Mouse (Mus musculus): ENCODE results near the gene Cyp17a1. TPM values are rescaled to one million over a fixed set of nuclear protein-coding genes. Genes with fewer than 3 reads are reported as not detected.

Cyp17a1 gene
- total and polyA plus RNA-seq, 3 experiments: 0.12 TPM; not detected in 2

DNA sequence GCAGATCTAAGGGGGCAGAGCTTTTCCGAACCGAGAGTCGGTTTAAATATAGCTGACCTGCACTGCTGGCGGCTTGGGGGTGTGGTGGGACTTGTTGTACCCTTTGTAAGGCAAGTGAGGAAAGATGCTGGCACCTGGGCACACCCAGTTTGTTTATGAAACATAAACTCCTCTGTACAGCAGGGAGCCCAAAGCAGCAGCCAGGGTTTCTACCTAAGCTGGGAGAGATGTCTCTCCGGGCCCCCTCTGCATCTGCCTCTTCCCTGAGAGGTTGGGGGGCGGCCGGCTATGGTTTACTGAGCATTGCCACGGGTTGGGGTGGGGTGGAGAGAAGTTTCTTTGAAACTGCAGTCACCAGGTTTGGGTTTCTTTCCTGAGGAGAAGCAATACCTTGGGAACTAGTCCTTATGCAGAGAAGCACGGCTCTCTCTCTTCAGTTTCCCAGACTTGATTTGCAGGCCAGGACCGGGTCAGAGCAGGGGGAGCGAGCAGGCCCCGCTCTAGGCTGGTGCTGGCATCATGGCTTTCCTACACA lies 50.2 kb downstream of the Cyp17a1 start:
- Histone ChIP-seq H3K4me3 (peak overlapping the region; percentile 65), H3K9ac (ENCODE audit: low read depth, low read length) (peak overlapping the region; percentile 51), H3K4me1 (ENCODE audit: control insufficient read depth, insufficient read depth, low read length) (peaks cover 46% of the 10 kb centered on the region), H3K27me3 (ENCODE audit: control insufficient read depth, insufficient read depth, low read length) (no peaks in the 10 kb centered on the region), H3K36me3 (ENCODE audit: control insufficient read depth, insufficient read depth, low read length) (peaks cover 7% of the 10 kb centered on the region), H3K27ac (peak overlapping the region; percentile 95), H3K79me2 (replicated peaks; ENCODE audit: control insufficient read depth, insufficient read depth, low read length) (peaks cover 1% of the 10 kb centered on the region; the same call in 1 of the 2 replicates)
- no peak for TF ChIP-seq POLR2A (IDR thresholded peaks at IDR 0.05; ENCODE audit: insufficient read depth, low read depth, low read length)
- no peak for TF ChIP-seq EP300 (IDR thresholded peaks at IDR 0.05; ENCODE audit: insufficient read depth, low read depth, low read length)
- no peak for TF ChIP-seq CTCF (IDR thresholded peaks at IDR 0.05)
- DNase-seq: no peak
- WGBS: 17% methylated on average over 12 of the region's 12 CpGs
- intact Hi-C loops (cut with DNase I): loop anchor here (1.0 kb wide), 1 partner anchor 23 kb away; no protein-coding TSS in a partner anchor

GRCm38 (mm10) chr19:46621236-46622183 lies 51.5 kb downstream of the Cyp17a1 start:
- Histone ChIP-seq H3K4me1 (ENCODE audit: control insufficient read depth, insufficient read depth, low read length) (peaks cover 40% of the 10 kb centered on the region), H3K79me2 (replicated peaks; ENCODE audit: control insufficient read depth, insufficient read depth, low read length) (peaks cover 1% of the 10 kb centered on the region; the same call in 1 of the 2 replicates), H3K9ac (ENCODE audit: low read depth, low read length) (no peak overlapping the region), H3K27ac (peak overlapping the region; percentile 57), H3K4me3 (no peak overlapping the region), H3K27me3 (ENCODE audit: control insufficient read depth, insufficient read depth, low read length) (no peaks in the 10 kb centered on the region), H3K36me3 (ENCODE audit: control insufficient read depth, insufficient read depth, low read length) (peaks cover 7% of the 10 kb centered on the region)
- no peak for DNase-seq
- TF ChIP-seq EP300 (IDR thresholded peaks at IDR 0.05; ENCODE audit: insufficient read depth, low read depth, low read length): no peak
- no peak for TF ChIP-seq POLR2A (IDR thresholded peaks at IDR 0.05; ENCODE audit: insufficient read depth, low read depth, low read length)
- TF ChIP-seq CTCF (IDR thresholded peaks at IDR 0.05): no peak
- intact Hi-C loops (cut with DNase I): no loop called here
- 67% methylated on average over 19 of the region's 19 CpGs for WGBS

- Histone ChIP-seq H3K27me3 (ENCODE audit: control insufficient read depth, insufficient read depth, low read length) (no peaks in the 10 kb centered on the region), H3K4me1 (ENCODE audit: control insufficient read depth, insufficient read depth, low read length) (peaks cover 41% of the 10 kb centered on the region), H3K4me3 (no peak overlapping the region), H3K79me2 (replicated peaks; ENCODE audit: control insufficient read depth, insufficient read depth, low read length) (peaks cover 1% of the 10 kb centered on the region; the same call in 1 of the 2 replicates), H3K9ac (ENCODE audit: low read depth, low read length) (no peak overlapping the region), H3K27ac (peak overlapping the region; percentile 57), H3K36me3 (ENCODE audit: control insufficient read depth, insufficient read depth, low read length) (peaks cover 7% of the 10 kb centered on the region)
- WGBS: 34% methylated on average over 14 of the region's 14 CpGs
- no peak for TF ChIP-seq POLR2A (IDR thresholded peaks at IDR 0.05; ENCODE audit: insufficient read depth, low read depth, low read length)
- no peak for TF ChIP-seq CTCF (IDR thresholded peaks at IDR 0.05)
- no peak for TF ChIP-seq EP300 (IDR thresholded peaks at IDR 0.05; ENCODE audit: insufficient read depth, low read depth, low read length)
- intact Hi-C loops (cut with DNase I): no loop called here
- DNase-seq: no peak
These were observed 52.8 kb downstream of the Cyp17a1 start for GRCm38 (mm10) chr19:46620016-46620808.

GRCm38 (mm10) chr19:46619518-46619917 lies 53.5 kb downstream of the Cyp17a1 start:
- peaks cover 7% of the 10 kb centered on the region for H3K36me3 ChIP-seq (ENCODE audit: control insufficient read depth, insufficient read depth, low read length)
- TF ChIP-seq POLR2A (IDR thresholded peaks at IDR 0.05; ENCODE audit: insufficient read depth, low read depth, low read length) (no peak), EP300 (IDR thresholded peaks at IDR 0.05; ENCODE audit: insufficient read depth, low read depth, low read length) (no peak)
- H3K4me3 ChIP-seq: no peak overlapping the region
- 72% methylated on average over 6 of the region's 6 CpGs for WGBS
- no peak overlapping the region for H3K9ac ChIP-seq (ENCODE audit: low read depth, low read length)
- no peaks in the 10 kb centered on the region for H3K27me3 ChIP-seq (ENCODE audit: control insufficient read depth, insufficient read depth, low read length)
- H3K4me1 ChIP-seq (ENCODE audit: control insufficient read depth, insufficient read depth, low read length): peaks cover 35% of the 10 kb centered on the region
- DNase-seq: no peak
- intact Hi-C loops (cut with DNase I): loop anchor here (2.0 kb wide), 1 partner anchor 21 kb away; the partner anchor contains the start of gene Wbp1l
- 0 out of 2 replicates have a peak, but pooled peaks cover 1% of the 10 kb centered on the region for H3K79me2 ChIP-seq (replicated peaks; ENCODE audit: control insufficient read depth, insufficient read depth, low read length)
- H3K27ac ChIP-seq: peak overlapping the region; percentile 57

DNA sequence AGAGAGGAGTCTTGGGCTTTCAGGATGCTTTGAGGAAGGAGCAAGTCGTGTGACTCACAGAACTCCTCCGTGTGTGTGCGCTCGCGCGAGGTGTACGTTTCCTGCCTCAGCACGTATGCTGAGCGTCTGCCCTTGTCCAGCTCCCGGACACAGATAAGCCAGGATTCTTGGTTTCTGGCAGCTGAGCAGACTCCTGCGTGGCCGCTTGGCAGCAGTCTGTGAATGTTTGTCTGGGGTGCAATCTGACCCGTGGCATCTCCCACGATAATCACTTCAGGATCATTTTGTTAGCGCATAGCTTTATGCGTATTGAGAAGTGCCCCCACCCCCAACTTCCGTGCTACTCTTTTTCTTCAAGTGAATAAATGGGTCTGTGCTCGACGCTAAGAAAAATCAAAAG lies 54.0 kb downstream of the Cyp17a1 start:
- no peaks in the 10 kb centered on the region for H3K27me3 ChIP-seq (ENCODE audit: control insufficient read depth, insufficient read depth, low read length)
- peak; percentile 64 to 70 for DNase-seq
- 12% methylated on average over 19 of the region's 19 CpGs for WGBS
- no peak for TF ChIP-seq EP300 (IDR thresholded peaks at IDR 0.05; ENCODE audit: insufficient read depth, low read depth, low read length)
- no peak for TF ChIP-seq POLR2A (IDR thresholded peaks at IDR 0.05; ENCODE audit: insufficient read depth, low read depth, low read length)
- TF ChIP-seq CTCF (IDR thresholded peaks at IDR 0.05): no peak
- intact Hi-C loops (cut with DNase I): loop anchor here (2.0 kb wide), 1 partner anchor 20 kb away; the partner anchor contains the start of gene Wbp1l
- H3K4me3 ChIP-seq: no peak overlapping the region
- peaks cover 34% of the 10 kb centered on the region for H3K4me1 ChIP-seq (ENCODE audit: control insufficient read depth, insufficient read depth, low read length)
- H3K79me2 ChIP-seq (replicated peaks; ENCODE audit: control insufficient read depth, insufficient read depth, low read length): no peaks in the 10 kb centered on the region
- no peak overlapping the region for H3K9ac ChIP-seq (ENCODE audit: low read depth, low read length)
- peaks cover 7% of the 10 kb centered on the region for H3K36me3 ChIP-seq (ENCODE audit: control insufficient read depth, insufficient read depth, low read length)
- peak overlapping the region; percentile 38 for H3K27ac ChIP-seq

Data from heart, adult 2 months (tissue).